Comparison of ENCODE assay signal across 8 mouse cellular contexts in genomic region chr9:117163143-117163542, GRCm38 (mm10).
A peak's percentile ranks its signal among the peaks of the same experiment; 100 is the strongest.
DNase-seq lines count a peak whose midpoint lies in the region; ATAC-seq and TF ChIP-seq lines count a peak whose summit lies in the region.

No protein-coding gene starts in this region.

- ATAC-seq in kidney, embryonic 14.5 days (ENCODE audit: low FRiP score, low TSS enrichment): peak; percentile 48; the same call in 1 of the 2 replicates
- peak; percentile 68 for ATAC-seq in heart, embryonic 16.5 days (replicated peaks; ENCODE audit: extremely low read depth, insufficient read depth, low FRiP score)

- intact Hi-C loops in left cerebral cortex, postnatal 25 days (cut with DNase I): no loop called here
- intact Hi-C loops in left cerebral cortex, adult 2 months (cut with DNase I): no loop called here

- H3K9me3 ChIP-seq in kidney, embryonic 14.5 days (ENCODE audit: control insufficient read depth, low read length): 0 out of 2 replicates have a peak, but pooled peaks cover 2% of the 10 kb centered on the region
- H3K9me3 ChIP-seq in heart, embryonic 16.5 days (replicated peaks; ENCODE audit: control insufficient read depth, low read length): 0 out of 2 replicates have a peak, but pooled peaks cover 3% of the 10 kb centered on the region

- no peak overlapping the region for H3K4me3 ChIP-seq in kidney, embryonic 14.5 days (ENCODE audit: low read length)
- H3K4me3 ChIP-seq in heart, embryonic 16.5 days (ENCODE audit: low read length): no peak overlapping the region
- H3K4me3 ChIP-seq in left cerebral cortex, adult 2 months: no peak overlapping the region

- TF ChIP-seq CTCF in left cerebral cortex, adult 2 months (IDR thresholded peaks at IDR 0.05): no peak

- WGBS in kidney, embryonic 14.5 days: 32% methylated on average over 6 of the region's 6 CpGs
- 16% methylated on average over 6 of the region's 6 CpGs for WGBS in heart, embryonic 16.5 days

- no peak overlapping the region for H3K9ac ChIP-seq in kidney, embryonic 14.5 days (ENCODE audit: low read depth, low read length)
- H3K9ac ChIP-seq in heart, embryonic 16.5 days (ENCODE audit: low read length): no peak overlapping the region

- peak overlapping the region; percentile 55; the same call in 1 of the 2 replicates for H3K27ac ChIP-seq in kidney, embryonic 14.5 days (ENCODE audit: low read depth, low read length)
- peak overlapping the region; percentile 70 for H3K27ac ChIP-seq in heart, embryonic 16.5 days (ENCODE audit: low read length)
- no peak overlapping the region for H3K27ac ChIP-seq in left cerebral cortex, adult 2 months

- H3K27me3 ChIP-seq in kidney, embryonic 14.5 days (ENCODE audit: control insufficient read depth, insufficient read depth, low read length): no peaks in the 10 kb centered on the region
- no peaks in the 10 kb centered on the region for H3K27me3 ChIP-seq in heart, embryonic 16.5 days (ENCODE audit: control insufficient read depth, insufficient read depth, low read length)

- no peak overlapping the region for H3K4me2 ChIP-seq in kidney, embryonic 14.5 days (replicated peaks; ENCODE audit: low read depth, low read length)
- H3K4me2 ChIP-seq in heart, embryonic 16.5 days (ENCODE audit: low read depth, low read length): no peak overlapping the region

- no peak for DNase-seq in kidney, adult 9 months
- DNase-seq in embryo, embryonic 10.5 days (ENCODE audit: low spot score): peak; percentile 75
- peak; percentile 38 to 56 for DNase-seq in lung, postnatal 4 days
- DNase-seq in layer of hippocampus, postnatal 36 days: no peak
- DNase-seq in left cerebral cortex, postnatal 25 days (ENCODE audit: low spot score in 2 of 2): no peak
- no peak for DNase-seq in left cerebral cortex, adult 2 months (ENCODE audit: extremely low spot score in 1 of 2, low spot score in 2 of 2)

- peaks cover 18% of the 10 kb centered on the region for H3K4me1 ChIP-seq in kidney, embryonic 14.5 days (ENCODE audit: control insufficient read depth, insufficient read depth, low read length)
- H3K4me1 ChIP-seq in heart, embryonic 16.5 days (ENCODE audit: control insufficient read depth, insufficient read depth, low read length): peaks cover 16% of the 10 kb centered on the region

- H3K36me3 ChIP-seq in kidney, embryonic 14.5 days (ENCODE audit: control insufficient read depth, insufficient read depth, low read length): peaks cover 3% of the 10 kb centered on the region; the same call in 1 of the 2 replicates
- no peaks in the 10 kb centered on the region for H3K36me3 ChIP-seq in heart, embryonic 16.5 days (ENCODE audit: control insufficient read depth, insufficient read depth)

Comparison
In these comparisons a context has a peak if more than half of its experiments do, and no peak if none do; other contexts are left out.
1. DNase-seq: peak in embryo, embryonic 10.5 days (single experiment) and lung, postnatal 4 days (2 of 2); none in kidney, adult 9 months (single experiment), layer of hippocampus, postnatal 36 days (0 of 2), left cerebral cortex, postnatal 25 days (0 of 2) and left cerebral cortex, adult 2 months (0 of 2).